Mouse (Mus musculus): ENCODE measurements around the gene Olfr1252. TPM values are rescaled to one million over a fixed set of nuclear protein-coding genes. Genes with fewer than 3 reads are reported as not detected.

Olfr1252 gene
- not detected for total RNA-seq (2021)

DNA sequence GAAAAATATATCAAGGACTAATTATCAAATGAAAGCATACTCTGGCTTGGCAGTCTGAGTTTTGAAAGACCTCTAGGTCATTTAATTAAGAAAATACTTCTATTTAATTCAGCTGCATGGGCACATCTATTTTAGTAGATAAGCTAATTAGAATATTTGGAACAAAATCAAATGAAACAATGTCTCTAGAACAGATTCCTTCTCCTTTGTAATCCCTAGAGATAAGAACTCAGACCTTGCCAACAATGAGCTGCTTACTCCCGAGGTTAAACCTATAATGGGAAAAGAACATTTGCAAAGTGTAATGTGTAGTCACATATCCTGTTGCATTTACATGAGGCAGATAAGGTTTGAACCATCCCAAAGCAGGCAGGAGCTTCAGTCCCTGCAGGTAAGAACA lies at the start of gene Olfr1252:
TSS of gene Olfr1252 (minus strand) at position 101 of the 400 bp plus-strand sequence.
- intact Hi-C loops (cut with DNase I), result no loop called here
- no peak for DNase-seq

DNA sequence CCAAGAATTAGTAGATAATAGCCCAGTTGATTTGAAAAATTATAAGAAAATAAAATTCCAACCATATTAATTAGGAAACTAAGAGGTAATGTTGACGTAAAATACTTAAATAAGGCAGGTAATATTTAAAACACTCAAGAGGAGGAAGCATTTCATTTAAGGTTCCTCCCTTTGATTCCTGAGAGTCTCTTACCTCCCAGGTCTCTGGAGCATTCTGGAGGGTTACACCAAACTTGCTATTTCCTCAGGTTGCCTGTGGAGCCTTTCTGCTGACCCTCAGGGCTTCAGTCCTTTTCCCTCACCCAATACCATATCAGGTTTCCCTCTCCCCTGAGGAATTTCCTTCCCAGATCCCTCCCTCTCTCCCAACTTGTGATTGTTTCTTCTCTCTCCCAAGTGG lies 32.2 kb upstream of the Olfr1252 start, which contains the start of gene Olfr1253:
TSS of gene Olfr1253 (minus strand) at position 101 of the 400 bp plus-strand sequence.
- intact Hi-C loops (cut with DNase I), result no loop called here
- DNase-seq, result no peak

DNA sequence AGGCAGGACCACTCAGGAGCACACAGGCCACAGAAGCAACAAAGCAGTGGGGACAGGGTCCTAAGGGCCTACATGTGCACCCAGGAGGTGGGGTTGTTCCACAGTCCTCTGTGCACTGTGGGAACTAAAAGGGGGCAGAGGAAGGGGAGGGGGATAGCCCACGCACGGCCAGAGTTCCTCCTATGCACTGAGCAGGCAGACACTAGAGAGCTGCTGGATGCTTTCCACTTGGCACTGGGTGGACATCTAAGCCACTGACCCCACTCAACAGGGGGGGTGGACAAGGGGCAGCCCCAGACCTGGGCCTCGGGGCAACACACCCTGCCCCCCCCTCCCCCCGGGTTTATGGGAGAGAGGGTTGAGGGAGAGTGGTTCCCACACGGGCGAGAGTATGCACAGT lies 32.8 kb downstream of the Olfr1252 start:
- intact Hi-C loops (cut with DNase I), result no loop called here

DNA sequence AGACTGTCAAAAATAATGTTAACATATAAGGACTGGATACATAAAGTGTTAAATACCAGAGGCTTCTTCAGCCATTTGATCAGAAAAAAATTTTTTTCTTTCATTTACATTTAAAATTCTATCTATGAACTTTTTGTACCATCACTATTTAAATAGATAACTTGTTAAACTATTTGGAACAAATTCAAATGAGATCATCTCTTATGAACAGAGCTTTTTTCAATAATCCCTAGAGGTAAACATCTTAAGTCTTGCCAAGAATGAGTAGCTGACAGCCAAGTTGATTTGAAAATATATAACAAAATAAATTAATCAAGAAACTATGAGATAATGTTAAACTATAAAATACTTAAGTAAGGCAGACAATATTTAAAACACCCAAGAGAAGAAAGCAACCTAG lies 53.0 kb downstream of the Olfr1252 start, which contains the start of gene Olfr1251:
TSS of gene Olfr1251 (minus strand) at position 101 of the 400 bp plus-strand sequence.
- DNase-seq, result no peak
- intact Hi-C loops (cut with DNase I), result no loop called here

More for the DNA sequence above, 32.8 kb downstream of the Olfr1252 start:
- DNase-seq, result no peak

Other genes starting within 250 kb of the Olfr1252 start
- not detected for gene Olfr1241, start 237.9 kb downstream of the Olfr1252 start, total RNA-seq (2021)
- gene Olfr1242, start 226.7 kb downstream of the Olfr1252 start, total RNA-seq (2021), result not detected
- gene Olfr1243, start 193.5 kb downstream of the Olfr1252 start, total RNA-seq (2021), result not detected
- gene Olfr1245, start 146.6 kb downstream of the Olfr1252 start, total RNA-seq (2021), result not detected
- gene Olfr1246, start 131.9 kb downstream of the Olfr1252 start, total RNA-seq (2021), result not detected
- under 1 TPM in 1 of 2 experiments, not detected in 1; 0.05 TPM for gene Olfr1247, start 110.9 kb downstream of the Olfr1252 start, total RNA-seq (2021)
- gene Olfr1248, start 106.8 kb downstream of the Olfr1252 start, total RNA-seq (2021), result not detected
- gene Olfr1249, start 90.0 kb downstream of the Olfr1252 start, total RNA-seq (2021), result not detected
- gene Olfr1250, start 63.5 kb downstream of the Olfr1252 start, total RNA-seq (2021), result not detected
- not detected for gene Olfr1251, start 53.1 kb downstream of the Olfr1252 start, total RNA-seq (2021)
- not detected for gene Olfr1253, start 32.1 kb upstream of the Olfr1252 start, total RNA-seq (2021)
- not detected for gene Olfr1254, start 68.6 kb upstream of the Olfr1252 start, total RNA-seq (2021)
- not detected for gene Olfr1255, start 87.0 kb upstream of the Olfr1252 start, total RNA-seq (2021)
- not detected for gene Olfr1256, start 116.5 kb upstream of the Olfr1252 start, total RNA-seq (2021)
- not detected for gene Olfr48, start 123.2 kb upstream of the Olfr1252 start, total RNA-seq (2021)
- gene Olfr1257, start 153.4 kb upstream of the Olfr1252 start, total RNA-seq (2021), result not detected
- not detected for gene Olfr1258, start 202.3 kb upstream of the Olfr1252 start, total RNA-seq (2021)
- gene Olfr1259, start 223.7 kb upstream of the Olfr1252 start, total RNA-seq (2021), result not detected
- not detected for gene Olfr1260, start 249.3 kb upstream of the Olfr1252 start, total RNA-seq (2021)